Mouse (Mus musculus) T-helper 2 cell (primary cell): ENCODE data around the gene Dmc1.

Experiments
- in situ Hi-C: fragments of 300-600 bp; cut with MboI, MseI; formaldehyde crosslinking; loops from one replicate; pipeline ENCODE4 v1.15.1; 2025; ENCODE audit warnings: high pct_unique_total_duplicates

Gene Dmc1

DNA sequence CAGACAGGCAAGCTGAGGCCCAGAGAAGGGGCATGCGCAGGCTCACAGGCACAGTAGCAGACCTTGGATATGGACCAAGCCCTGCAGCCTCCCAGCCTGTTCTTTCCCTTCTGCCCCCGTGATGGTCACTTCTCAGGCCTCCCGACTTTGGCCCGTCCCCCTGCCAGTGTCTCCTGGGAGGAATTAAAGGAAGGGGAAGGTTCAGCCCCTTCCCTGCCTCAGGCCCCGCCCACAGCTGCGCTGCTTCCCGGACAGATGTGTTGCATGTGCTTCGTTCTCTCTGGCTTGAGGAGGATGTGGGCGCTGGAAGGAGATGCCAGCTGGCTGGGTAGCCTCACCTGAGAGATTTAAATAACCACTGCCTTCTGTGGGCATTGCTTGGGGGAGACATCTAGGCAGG is 91.0 kb downstream of the Dmc1 start:
- in situ Hi-C loops, result loop anchor here (10.0 kb wide), 1 partner anchor 419 kb away; no protein-coding TSS in a partner anchor

DNA sequence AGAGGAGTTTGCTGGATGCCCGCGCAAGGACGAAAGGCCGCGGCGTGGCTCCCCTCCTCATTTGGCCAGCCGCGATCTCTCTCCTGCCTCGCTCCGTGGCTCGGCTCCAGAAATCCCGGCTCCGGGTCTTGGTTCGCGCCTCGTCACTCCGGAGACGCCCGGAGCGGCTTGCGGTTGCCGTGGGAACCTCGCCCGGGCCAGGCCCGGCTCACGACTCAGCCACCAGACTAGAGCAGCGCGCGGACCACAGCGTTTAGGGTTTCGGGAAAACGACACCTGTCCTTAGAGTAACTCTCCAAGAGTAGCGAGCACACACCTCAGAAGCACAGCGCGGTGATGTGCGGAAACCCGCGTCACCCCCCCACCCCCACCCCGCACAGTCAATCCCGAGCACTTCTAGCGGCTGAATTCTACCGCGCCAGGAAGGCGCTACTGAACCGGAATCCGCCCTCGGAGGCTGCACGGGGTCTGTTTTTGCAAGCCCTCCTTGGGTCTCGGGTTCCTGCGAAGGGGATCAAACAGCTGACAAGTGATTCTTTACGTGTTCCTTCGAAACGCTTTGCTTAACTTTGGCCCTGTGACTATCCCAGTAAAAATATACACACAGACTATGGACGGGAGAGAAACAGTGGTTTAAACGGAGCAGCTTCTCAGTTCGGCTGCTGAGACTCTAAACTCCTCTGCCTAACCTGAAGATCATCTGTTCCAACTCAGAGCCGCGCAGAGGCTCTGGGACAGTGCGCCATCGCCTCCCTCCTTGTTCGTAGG is 93.2 kb downstream of the Dmc1 start:
- in situ Hi-C loops, result loop anchor here (10.0 kb wide), 1 partner anchor 417 kb away; no protein-coding TSS in a partner anchor
